Mouse (Mus musculus): ENCODE data around the gene Fam71b. TPM values are rescaled to one million over a fixed set of nuclear protein-coding genes. Genes with fewer than 3 reads are reported as not detected.

Fam71b gene
- polyA plus RNA-seq (2015; fragmentation: Nextera tagmentation; extraction: Ambion mirVana) = not detected in 2 replicates

DNA sequence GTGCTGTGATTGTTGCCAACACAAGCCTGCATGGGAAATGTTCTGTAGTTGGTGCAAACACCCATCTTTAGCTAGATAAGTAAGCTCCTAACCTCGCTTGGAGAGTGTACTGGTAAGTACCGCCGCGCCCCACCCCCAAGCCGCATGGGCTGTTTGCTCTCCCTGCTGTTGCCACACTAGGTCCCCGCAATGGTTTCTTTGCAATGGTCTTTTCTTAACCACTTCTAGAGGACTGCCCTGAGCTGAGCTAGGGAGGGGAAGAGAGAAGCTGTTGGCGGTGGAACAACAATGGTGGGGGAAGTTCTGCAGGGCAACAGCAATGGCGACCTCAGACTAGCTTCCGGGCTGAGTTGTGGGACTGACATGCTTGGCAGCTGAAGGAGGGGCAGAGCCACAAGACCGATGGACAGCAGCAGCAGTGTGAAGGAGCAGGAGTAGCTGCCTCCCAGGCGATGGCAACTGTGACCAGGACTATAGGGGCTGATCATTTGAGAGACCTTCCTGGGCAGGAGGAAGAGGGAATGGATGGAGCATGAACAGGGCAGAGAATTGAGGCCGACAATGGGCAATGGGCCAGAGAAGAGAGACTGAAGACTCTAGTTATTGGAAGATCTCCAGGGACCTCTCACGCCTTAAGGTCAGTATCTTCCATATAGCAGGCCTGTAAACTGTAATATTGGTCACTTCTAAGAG, at the start of gene Fam71b:
TSS of gene Fam71b (plus strand) at position 393 of the 693 bp plus-strand sequence.
- Histone ChIP-seq H3K27ac (replicated peaks) (no peak within 1 kb of the TSS), H3K27me3 (no peaks in the 10 kb centered on the region), H3K4me2 (peak within 1 kb of the TSS; percentile 8; the same call in 1 of the 2 replicates), H3K4me3 (replicated peaks) (no peak within 1 kb of the TSS), H3K4me1 (replicated peaks) (peaks cover 16% of the 10 kb centered on the region), H3K36me3 (replicated peaks) (no peaks in the 10 kb centered on the region), H3K9ac (no peak within 1 kb of the TSS), H3K9me3 (replicated peaks) (no peaks in the 10 kb centered on the region)
- ATAC-seq (ENCODE audit: insufficient read depth) = no peak
- 49% methylated on average over 13 of the region's 13 CpGs for WGBS (ENCODE audit: insufficient replicate concordance)

DNA sequence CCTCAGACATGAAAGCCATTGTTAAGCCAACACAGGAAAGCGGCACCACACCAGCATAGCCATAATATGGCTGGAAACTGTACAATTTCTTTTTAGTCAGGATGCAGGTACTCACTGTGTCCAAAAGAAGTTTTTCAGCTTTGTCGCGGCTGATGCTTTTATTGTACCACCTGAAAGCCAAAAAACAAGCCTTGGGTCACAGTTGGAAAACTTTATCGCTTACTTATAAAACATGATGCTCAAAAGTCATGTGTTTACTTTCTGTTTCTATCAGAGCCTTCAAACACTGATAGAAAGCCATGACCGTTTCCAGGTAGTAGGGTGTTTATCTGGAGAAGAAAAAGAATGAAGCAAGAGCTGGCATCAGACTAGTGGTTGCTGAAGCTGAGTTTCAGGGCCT, 48.6 kb upstream of the Fam71b start:
- no peak overlapping the region for H3K4me2 ChIP-seq
- H3K36me3 ChIP-seq (replicated peaks) = no peaks in the 10 kb centered on the region
- H3K4me1 ChIP-seq (replicated peaks) = no peaks in the 10 kb centered on the region
- 64% methylated on average over 5 of the region's 5 CpGs for WGBS (ENCODE audit: insufficient replicate concordance)
- no peaks in the 10 kb centered on the region for H3K27me3 ChIP-seq
- H3K4me3 ChIP-seq (replicated peaks) = no peak overlapping the region
- no peak for ATAC-seq (ENCODE audit: insufficient read depth)
- no peak overlapping the region for H3K27ac ChIP-seq (replicated peaks)
- no peaks in the 10 kb centered on the region for H3K9me3 ChIP-seq (replicated peaks)
- no peak overlapping the region for H3K9ac ChIP-seq

DNA sequence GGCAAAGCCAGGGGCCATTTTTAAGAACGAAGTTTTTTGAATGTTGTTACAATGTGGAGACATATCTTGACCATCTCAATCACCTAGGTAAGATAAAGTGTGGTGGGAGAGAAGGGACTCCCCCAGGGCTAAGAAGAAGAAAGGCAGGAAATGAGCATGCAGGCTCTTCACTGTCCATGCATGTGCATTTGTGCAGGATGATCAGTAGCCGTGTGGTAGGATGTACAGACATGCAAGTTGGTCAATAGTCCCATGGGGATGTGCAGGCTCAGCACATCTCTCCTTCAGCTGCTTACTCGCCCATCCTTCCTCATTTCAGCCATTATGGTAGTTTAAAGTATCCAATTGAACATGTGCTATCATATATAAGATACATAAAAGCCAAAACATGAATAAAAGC, 47.9 kb upstream of the Fam71b start:
- no peak for ATAC-seq (ENCODE audit: insufficient read depth)
- H3K4me3 ChIP-seq (replicated peaks) = no peak overlapping the region
- H3K9me3 ChIP-seq (replicated peaks) = no peaks in the 10 kb centered on the region
- no peaks in the 10 kb centered on the region for H3K27me3 ChIP-seq
- no peak overlapping the region for H3K27ac ChIP-seq (replicated peaks)
- H3K9ac ChIP-seq = no peak overlapping the region
- no peaks in the 10 kb centered on the region for H3K36me3 ChIP-seq (replicated peaks)
- 55% methylated on average over 3 of the region's 3 CpGs for WGBS (ENCODE audit: insufficient replicate concordance)
- no peaks in the 10 kb centered on the region for H3K4me1 ChIP-seq (replicated peaks)
- no peak overlapping the region for H3K4me2 ChIP-seq

DNA sequence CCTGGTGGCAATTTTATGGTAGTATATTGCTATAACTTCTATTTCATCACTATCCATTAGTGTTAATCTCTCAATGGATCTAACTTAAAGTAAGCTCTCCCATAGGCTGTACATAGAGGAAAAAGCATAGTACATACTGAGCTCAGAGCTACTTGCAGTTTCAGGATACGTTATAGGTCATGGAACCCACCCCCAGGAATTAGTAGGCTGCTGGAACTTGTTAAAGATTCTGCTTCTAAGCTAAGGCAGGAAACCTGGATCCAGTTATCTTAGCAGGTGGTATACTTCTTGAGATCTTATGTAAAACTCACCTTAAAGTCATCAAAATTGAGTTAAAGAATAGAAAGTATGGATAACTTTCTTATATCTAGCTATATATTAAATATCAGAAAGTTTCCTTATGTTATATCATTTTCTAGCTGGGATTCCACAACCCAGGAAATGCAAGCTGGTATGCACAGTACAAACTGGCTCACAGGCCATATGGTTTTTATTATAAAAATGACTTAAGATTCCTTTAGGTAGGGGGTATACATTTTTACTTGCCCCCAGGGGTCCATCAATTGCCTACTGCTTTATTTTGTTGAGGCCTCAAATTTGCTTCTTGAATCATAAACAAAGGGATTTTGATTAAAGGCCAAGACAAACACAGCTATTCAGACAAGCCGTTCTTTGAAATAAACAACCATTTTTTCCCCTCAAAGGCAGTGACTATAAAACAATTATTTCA, 46.5 kb upstream of the Fam71b start:
- 60% methylated on average over 2 of the region's 2 CpGs for WGBS (ENCODE audit: insufficient replicate concordance)
- no peak for ATAC-seq (ENCODE audit: insufficient read depth)
- no peak overlapping the region for H3K27ac ChIP-seq (replicated peaks)
- no peaks in the 10 kb centered on the region for H3K9me3 ChIP-seq (replicated peaks)
- H3K36me3 ChIP-seq (replicated peaks) = no peaks in the 10 kb centered on the region
- no peak overlapping the region for H3K4me3 ChIP-seq (replicated peaks)
- no peak overlapping the region for H3K4me2 ChIP-seq
- H3K4me1 ChIP-seq (replicated peaks) = no peaks in the 10 kb centered on the region
- H3K27me3 ChIP-seq = no peaks in the 10 kb centered on the region
- no peak overlapping the region for H3K9ac ChIP-seq

DNA sequence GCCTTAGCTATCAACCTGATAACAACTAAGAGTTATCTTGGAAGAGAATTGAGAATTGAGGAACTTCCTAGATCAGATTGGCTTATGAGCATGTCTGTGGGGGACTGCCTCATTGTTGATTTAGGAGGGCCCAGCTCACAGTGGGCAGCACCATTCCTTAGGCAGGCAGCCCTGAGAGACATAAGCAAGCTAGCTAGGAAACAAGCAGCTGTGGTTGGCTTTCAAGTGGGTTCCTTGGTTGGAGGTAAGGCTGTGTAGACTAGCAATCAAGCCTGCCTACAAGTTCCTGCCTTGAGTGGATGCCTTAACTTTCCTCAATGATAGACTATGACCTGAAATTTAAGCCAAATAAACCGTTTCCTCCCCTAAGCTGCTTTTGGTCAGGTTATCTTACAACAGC, 38.0 kb upstream of the Fam71b start:
- Histone ChIP-seq H3K4me3 (replicated peaks) (no peak overlapping the region), H3K27ac (replicated peaks) (no peak overlapping the region), H3K9ac (no peak overlapping the region), H3K4me2 (no peak overlapping the region), H3K27me3 (no peaks in the 10 kb centered on the region), H3K9me3 (replicated peaks) (no peaks in the 10 kb centered on the region), H3K36me3 (replicated peaks) (no peaks in the 10 kb centered on the region), H3K4me1 (replicated peaks) (no peaks in the 10 kb centered on the region)
- no peak for ATAC-seq (ENCODE audit: insufficient read depth)
- WGBS (ENCODE audit: insufficient replicate concordance) = 41% methylated on average over 1 of the region's 1 CpGs

DNA sequence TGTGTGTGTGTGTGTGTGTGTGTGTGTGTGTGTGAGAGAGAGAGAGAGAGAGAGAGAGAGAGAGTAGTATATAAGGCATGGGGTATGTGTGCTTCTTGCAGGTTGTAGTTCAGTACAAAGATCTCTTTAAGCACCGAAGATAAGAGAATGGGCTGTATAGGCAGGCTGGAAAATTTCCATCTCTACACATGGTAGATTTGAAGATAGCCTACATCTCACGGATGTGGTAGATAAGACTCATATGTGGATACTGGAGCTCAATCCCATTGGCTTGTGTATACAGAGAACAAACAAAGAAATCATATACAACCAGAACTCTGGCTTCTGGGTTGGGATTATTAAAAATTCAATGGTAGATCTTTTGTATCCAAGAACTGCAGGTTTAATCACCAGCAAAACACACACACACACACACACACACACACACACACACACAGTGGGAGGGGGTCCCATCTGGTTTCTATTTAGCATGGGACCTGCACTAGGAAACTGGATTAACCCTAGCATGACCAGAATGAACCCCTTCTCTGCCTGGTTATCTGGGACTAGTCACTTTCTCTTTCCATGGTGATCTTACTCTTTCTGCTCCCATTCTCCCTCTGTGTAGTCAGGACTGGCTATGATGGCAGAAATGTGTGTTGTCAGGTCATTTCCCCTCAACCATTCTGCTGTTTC, 35.2 kb upstream of the Fam71b start:
- Histone ChIP-seq H3K27me3 (no peaks in the 10 kb centered on the region), H3K36me3 (replicated peaks) (no peaks in the 10 kb centered on the region), H3K4me2 (no peak overlapping the region), H3K4me3 (replicated peaks) (no peak overlapping the region), H3K9me3 (replicated peaks) (no peaks in the 10 kb centered on the region), H3K9ac (no peak overlapping the region), H3K4me1 (replicated peaks) (no peaks in the 10 kb centered on the region), H3K27ac (replicated peaks) (no peak overlapping the region)
- no peak for ATAC-seq (ENCODE audit: insufficient read depth)
- 56% methylated on average over 2 of the region's 2 CpGs for WGBS (ENCODE audit: insufficient replicate concordance)

DNA sequence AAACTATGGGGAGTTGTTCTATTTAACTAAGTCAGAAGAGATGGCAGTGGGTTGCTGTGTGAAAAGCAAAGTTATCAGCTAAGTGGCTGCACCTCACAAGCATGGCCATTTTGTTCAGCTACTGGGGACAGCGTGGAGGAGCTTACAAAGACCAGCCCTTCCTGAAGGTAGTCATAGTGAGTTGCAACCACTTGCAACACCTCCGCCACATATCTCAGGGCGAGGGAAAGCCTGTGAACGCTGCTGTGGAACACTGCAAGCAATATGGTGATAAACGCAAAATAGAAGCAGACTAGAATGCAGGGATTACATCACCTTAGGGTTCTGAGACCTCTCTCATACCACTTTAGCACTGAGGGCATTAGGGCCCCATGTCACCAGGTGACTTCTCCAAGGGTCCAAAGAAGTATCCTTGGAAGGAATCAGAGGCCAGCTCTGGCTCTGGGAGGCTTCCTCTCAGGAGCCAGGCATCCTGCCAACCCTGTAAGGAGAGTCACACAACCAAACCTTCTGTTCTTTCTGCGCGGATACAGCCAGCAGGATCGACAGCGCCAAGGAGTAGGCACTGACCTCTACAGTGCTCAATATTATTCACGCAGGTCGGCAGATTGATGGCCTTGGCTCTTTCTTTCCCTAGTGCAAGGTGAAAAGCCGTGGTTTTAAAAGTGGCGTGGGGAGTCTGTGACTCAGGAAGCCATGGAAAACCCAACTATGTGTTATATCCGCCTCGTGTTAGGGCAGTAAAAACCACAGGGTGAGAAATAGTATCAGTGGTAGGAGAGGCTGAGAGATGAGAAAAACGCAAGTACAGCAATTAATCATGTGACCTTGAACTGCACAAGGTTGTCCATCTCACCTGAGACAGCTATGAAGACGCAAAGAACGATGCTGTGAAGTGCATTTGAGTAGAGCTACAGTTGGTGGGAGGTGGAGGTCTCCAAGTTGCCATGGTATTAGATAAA, 34.0 kb upstream of the Fam71b start:
- no peak overlapping the region for H3K4me2 ChIP-seq
- H3K27me3 ChIP-seq = no peaks in the 10 kb centered on the region
- H3K4me3 ChIP-seq (replicated peaks) = no peak overlapping the region
- H3K4me1 ChIP-seq (replicated peaks) = no peaks in the 10 kb centered on the region
- H3K36me3 ChIP-seq (replicated peaks) = no peaks in the 10 kb centered on the region
- no peak overlapping the region for H3K27ac ChIP-seq (replicated peaks)
- 50% methylated on average over 18 of the region's 18 CpGs for WGBS (ENCODE audit: insufficient replicate concordance)
- no peak for ATAC-seq (ENCODE audit: insufficient read depth)
- no peak overlapping the region for H3K9ac ChIP-seq
- no peaks in the 10 kb centered on the region for H3K9me3 ChIP-seq (replicated peaks)

DNA sequence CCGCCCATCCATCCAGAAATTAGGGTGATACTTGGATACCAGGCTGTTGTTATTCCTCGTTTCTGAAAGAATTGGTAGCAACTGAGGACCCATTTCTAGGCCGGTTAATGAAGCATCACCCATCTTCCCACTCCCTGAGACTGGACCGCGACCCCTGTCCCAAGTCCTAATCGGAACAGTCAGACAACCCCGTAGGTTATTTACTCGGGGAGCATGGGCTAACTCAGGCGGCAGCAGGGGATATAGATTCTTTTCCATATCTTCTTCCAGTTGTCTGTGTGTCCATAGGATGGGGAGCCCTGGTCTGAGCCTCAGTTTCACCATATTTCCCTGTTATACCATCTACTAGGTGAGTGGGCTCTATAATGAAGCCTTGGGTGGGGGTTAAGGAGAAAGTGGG, 32.5 kb upstream of the Fam71b start:
- no peaks in the 10 kb centered on the region for H3K9me3 ChIP-seq (replicated peaks)
- H3K36me3 ChIP-seq (replicated peaks) = no peaks in the 10 kb centered on the region
- no peak overlapping the region for H3K4me3 ChIP-seq (replicated peaks)
- H3K27ac ChIP-seq (replicated peaks) = no peak overlapping the region
- H3K4me2 ChIP-seq = no peak overlapping the region
- no peaks in the 10 kb centered on the region for H3K27me3 ChIP-seq
- no peak for ATAC-seq (ENCODE audit: insufficient read depth)
- WGBS (ENCODE audit: insufficient replicate concordance) = 68% methylated on average over 9 of the region's 9 CpGs
- H3K9ac ChIP-seq = no peak overlapping the region
- no peaks in the 10 kb centered on the region for H3K4me1 ChIP-seq (replicated peaks)

DNA sequence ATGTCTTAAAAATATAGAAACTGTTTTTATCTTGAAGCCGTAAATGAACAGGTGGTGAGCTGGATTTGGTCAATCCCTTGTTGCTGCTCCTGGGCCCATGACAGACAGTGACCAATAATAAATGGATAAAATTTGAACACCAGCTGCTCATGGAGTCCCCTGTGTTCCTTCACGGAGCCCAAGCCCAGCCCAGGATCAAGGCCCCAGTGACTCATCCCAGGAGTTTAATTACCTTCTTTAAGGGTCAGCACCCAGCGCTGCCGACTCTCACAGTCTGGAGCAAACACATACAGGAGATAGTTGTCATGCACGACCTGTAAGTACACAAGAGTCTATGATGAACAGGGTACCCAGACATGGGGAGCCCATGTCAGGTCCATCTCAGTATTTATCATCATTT, 30.6 kb upstream of the Fam71b start:
- no peaks in the 10 kb centered on the region for H3K36me3 ChIP-seq (replicated peaks)
- H3K27me3 ChIP-seq = no peaks in the 10 kb centered on the region
- H3K4me3 ChIP-seq (replicated peaks) = no peak overlapping the region
- no peak overlapping the region for H3K27ac ChIP-seq (replicated peaks)
- WGBS (ENCODE audit: insufficient replicate concordance) = 66% methylated on average over 5 of the region's 5 CpGs
- H3K4me1 ChIP-seq (replicated peaks) = no peaks in the 10 kb centered on the region
- no peak overlapping the region for H3K9ac ChIP-seq
- no peak for ATAC-seq (ENCODE audit: insufficient read depth)
- no peak overlapping the region for H3K4me2 ChIP-seq
- H3K9me3 ChIP-seq (replicated peaks) = no peaks in the 10 kb centered on the region

DNA sequence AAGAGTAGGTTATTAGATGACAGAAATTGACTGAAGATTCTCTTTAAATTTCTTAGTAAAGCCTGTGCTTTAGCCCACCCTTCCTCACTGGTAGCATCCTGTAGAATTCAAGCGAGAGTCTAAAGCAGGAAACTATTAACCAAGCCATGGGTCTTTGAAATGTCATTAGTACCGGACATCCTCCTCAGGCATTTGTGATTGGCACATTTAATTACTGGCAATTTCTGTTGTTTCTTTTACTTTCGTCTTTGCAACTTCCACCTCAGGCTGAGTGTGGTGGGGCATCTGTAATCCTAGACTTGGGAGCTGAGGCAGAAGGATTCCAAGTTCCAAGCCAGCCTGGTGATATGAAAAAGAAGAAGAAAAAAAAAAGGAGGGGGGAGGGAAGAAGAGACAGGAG, 30.0 kb upstream of the Fam71b start:
- H3K4me1 ChIP-seq (replicated peaks) = no peaks in the 10 kb centered on the region

More for the DNA sequence above, 30.0 kb upstream of the Fam71b start:
- H3K36me3 ChIP-seq (replicated peaks) = no peaks in the 10 kb centered on the region
- no peak overlapping the region for H3K4me3 ChIP-seq (replicated peaks)
- no peaks in the 10 kb centered on the region for H3K27me3 ChIP-seq
- no peaks in the 10 kb centered on the region for H3K9me3 ChIP-seq (replicated peaks)
- ATAC-seq (ENCODE audit: insufficient read depth) = no peak
- 40% methylated on average over 3 of the region's 3 CpGs for WGBS (ENCODE audit: insufficient replicate concordance)
- no peak overlapping the region for H3K4me2 ChIP-seq
- no peak overlapping the region for H3K27ac ChIP-seq (replicated peaks)
- H3K9ac ChIP-seq = no peak overlapping the region
